Mouse (Mus musculus): ENCODE measurements around the gene Ptpra. TPM values are rescaled to one million over a fixed set of nuclear protein-coding genes. Genes with fewer than 3 reads are reported as not detected.

The Ptpra gene
- polyA plus RNA-seq, 1 experiment from 2014 or later, result 104 TPM

DNA sequence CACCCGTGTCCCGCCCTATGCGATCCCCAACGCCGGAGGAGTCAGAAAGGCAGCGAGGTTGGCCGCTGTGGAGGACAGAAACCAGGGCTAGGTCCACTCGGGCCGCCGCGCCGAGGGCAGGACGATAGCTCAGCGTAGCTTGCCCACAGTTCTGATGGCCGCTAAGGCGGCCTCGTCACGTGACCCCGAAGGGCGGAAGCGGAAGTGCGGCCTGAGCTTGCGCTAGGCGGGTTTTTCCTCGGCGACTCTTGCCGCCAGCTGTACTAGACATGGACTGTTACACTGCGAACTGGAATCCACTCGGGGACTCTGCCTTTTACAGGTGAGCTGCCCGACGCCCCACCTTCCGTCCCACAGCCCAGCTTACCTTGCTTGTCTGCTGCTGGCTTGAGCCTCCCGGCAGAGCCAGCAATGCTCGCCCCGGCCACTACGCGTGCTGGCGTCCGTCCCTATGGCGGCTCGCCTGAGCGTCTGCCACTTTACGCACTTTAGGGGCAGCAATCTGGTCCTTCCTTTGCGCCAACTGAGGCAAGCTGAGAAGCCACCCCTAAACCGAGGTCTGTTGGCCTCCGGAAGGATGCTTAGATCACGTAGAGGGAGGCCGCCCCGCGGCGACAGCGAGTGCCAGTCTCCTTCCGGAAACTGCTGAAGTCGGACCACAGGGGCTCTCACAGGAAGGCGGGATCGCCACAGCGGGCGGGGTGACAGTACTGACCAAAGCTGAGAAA is 25.8 kb upstream of the Ptpra start, which contains the start of the genes Vps16 and Pced1a:
TSS of gene Vps16 (plus strand) at position 214 of the 728 bp plus-strand sequence.
TSS of gene Pced1a (minus strand) at position 576 of the 728 bp plus-strand sequence.
- peaks cover 15% of the 10 kb centered on the region for H3K36me3 ChIP-seq
- no peaks in the 10 kb centered on the region for H3K9me3 ChIP-seq
- H3K27me3 ChIP-seq, result no peaks in the 10 kb centered on the region
- peak within 1 kb of the TSS; percentile 90 for H3K9ac ChIP-seq
- under 1% methylated on average over 58 of the region's 58 CpGs for WGBS
- H3K4me2 ChIP-seq (replicated peaks), result peak within 1 kb of the TSS; percentile 84
- H3K4me1 ChIP-seq, result peaks cover 30% of the 10 kb centered on the region
- ATAC-seq (ENCODE audit: low FRiP score, low read depth), result peak; percentile 93
- peak within 1 kb of the TSS; percentile 93 for H3K27ac ChIP-seq
- H3K4me3 ChIP-seq, result peak within 1 kb of the TSS; percentile 89

DNA sequence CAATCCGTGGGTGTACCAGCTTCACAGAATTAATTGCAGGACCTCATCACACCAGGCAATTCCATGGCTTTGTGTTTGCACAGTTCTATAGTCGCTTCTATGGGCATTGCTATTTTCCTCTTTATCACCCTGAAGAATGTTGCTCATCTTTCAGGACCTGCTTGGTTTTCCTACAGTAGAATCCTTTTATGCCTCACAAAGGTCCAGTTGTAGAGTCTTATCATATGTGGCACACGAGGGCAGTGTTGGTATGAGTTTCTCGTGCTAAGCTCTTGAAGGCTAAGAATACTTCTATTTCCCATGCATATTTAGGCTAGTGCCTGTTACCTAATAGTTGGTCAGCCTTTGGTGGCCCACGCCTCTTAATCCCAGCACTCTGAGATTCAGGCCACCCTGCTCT is 25.0 kb upstream of the Ptpra start:
- Histone ChIP-seq H3K9ac (peak overlapping the region; percentile 90), H3K4me2 (replicated peaks) (peak overlapping the region; percentile 84), H3K4me1 (peaks cover 30% of the 10 kb centered on the region), H3K4me3 (peak overlapping the region; percentile 89), H3K9me3 (no peaks in the 10 kb centered on the region), H3K36me3 (peaks cover 9% of the 10 kb centered on the region; the same call in 1 of the 2 replicates), H3K27me3 (no peaks in the 10 kb centered on the region), H3K27ac (peak overlapping the region; percentile 93; the same call in 1 of the 2 replicates)
- ATAC-seq (ENCODE audit: low FRiP score, low read depth), result no peak
- 48% methylated on average over 5 of the region's 5 CpGs for WGBS

- no peak overlapping the region for H3K4me3 ChIP-seq
- no peaks in the 10 kb centered on the region for H3K27me3 ChIP-seq
- no peaks in the 10 kb centered on the region for H3K9me3 ChIP-seq
- ATAC-seq (ENCODE audit: low FRiP score, low read depth), result no peak
- no peak overlapping the region for H3K27ac ChIP-seq
- peaks cover 7% of the 10 kb centered on the region for H3K4me1 ChIP-seq
- H3K4me2 ChIP-seq (replicated peaks), result no peak overlapping the region
- WGBS, result 73% methylated on average over 2 of the region's 2 CpGs
- H3K9ac ChIP-seq, result no peak overlapping the region
- H3K36me3 ChIP-seq, result peaks cover 13% of the 10 kb centered on the region
These were observed 20.2 kb upstream of the Ptpra start for GRCm38 (mm10) chr2:130429851-130430250.

DNA sequence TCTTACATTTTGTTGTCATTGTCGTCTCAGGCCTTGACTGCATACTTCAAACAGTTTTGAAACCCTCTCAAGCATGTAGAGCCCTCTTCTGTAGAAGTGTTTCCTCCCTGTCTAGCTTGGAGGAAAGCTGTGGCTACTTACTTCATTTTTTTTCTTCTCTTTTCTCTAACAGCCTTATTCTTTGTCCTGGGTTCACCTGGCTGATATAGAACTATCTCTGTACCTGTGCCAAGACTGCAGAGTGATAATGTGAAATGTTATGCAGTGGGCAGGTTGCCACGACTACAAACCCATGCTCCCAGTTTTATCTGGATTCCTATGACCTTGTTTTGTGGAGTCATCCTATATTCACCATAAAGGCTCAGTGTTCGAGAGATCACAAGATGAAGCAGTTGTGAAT is 19.6 kb upstream of the Ptpra start:
- H3K4me1 ChIP-seq, result peaks cover under 1% of the 10 kb centered on the region; the same call in 1 of the 2 replicates
- H3K4me2 ChIP-seq (replicated peaks), result no peak overlapping the region
- WGBS, result 83% methylated on average over 3 of the region's 3 CpGs
- no peak overlapping the region for H3K9ac ChIP-seq
- H3K9me3 ChIP-seq, result no peaks in the 10 kb centered on the region
- no peak for ATAC-seq (ENCODE audit: low FRiP score, low read depth)
- H3K27ac ChIP-seq, result no peak overlapping the region
- H3K27me3 ChIP-seq, result no peaks in the 10 kb centered on the region
- no peak overlapping the region for H3K4me3 ChIP-seq
- H3K36me3 ChIP-seq, result peaks cover 13% of the 10 kb centered on the region

DNA sequence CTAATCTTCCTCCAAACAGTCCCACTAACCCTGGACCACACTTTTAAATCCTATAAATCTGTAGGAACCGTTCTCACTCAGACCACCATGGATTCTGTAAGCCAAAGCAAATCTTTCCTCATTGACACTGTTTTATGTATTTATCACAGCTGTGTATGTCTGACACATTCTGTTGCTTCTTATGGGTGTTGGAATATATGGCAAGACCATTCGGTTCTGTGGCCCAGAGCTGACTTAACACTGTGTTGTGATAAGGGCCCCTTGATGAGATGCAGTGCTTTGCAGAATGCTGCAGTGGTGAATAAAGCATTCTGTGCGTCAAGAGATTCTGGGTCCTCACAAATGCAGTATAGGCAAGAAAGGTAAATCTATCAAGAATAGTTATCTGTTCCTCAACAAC is 17.9 kb upstream of the Ptpra start:
- Histone ChIP-seq H3K27me3 (no peaks in the 10 kb centered on the region), H3K4me1 (no peaks in the 10 kb centered on the region), H3K4me2 (replicated peaks) (no peak overlapping the region), H3K9ac (no peak overlapping the region), H3K36me3 (peaks cover 13% of the 10 kb centered on the region), H3K4me3 (no peak overlapping the region), H3K27ac (no peak overlapping the region), H3K9me3 (no peaks in the 10 kb centered on the region)
- no peak for ATAC-seq (ENCODE audit: low FRiP score, low read depth)
- WGBS, result 83% methylated on average over 3 of the region's 3 CpGs

- WGBS, result 24% methylated on average over 4 of the region's 4 CpGs
- H3K27ac ChIP-seq, result no peak overlapping the region
- no peaks in the 10 kb centered on the region for H3K4me1 ChIP-seq
- no peak overlapping the region for H3K4me3 ChIP-seq
- no peaks in the 10 kb centered on the region for H3K27me3 ChIP-seq
- no peak overlapping the region for H3K4me2 ChIP-seq (replicated peaks)
- ATAC-seq (ENCODE audit: low FRiP score, low read depth), result no peak
- H3K9ac ChIP-seq, result no peak overlapping the region
- peaks cover 23% of the 10 kb centered on the region for H3K36me3 ChIP-seq
- H3K9me3 ChIP-seq, result no peaks in the 10 kb centered on the region
These were observed 16.9 kb upstream of the Ptpra start for GRCm38 (mm10) chr2:130433152-130433551.

GRCm38 (mm10) chr2:130436769-130437168 is 13.3 kb upstream of the Ptpra start:
- no peak for ATAC-seq (ENCODE audit: low FRiP score, low read depth)
- H3K4me2 ChIP-seq (replicated peaks), result no peak overlapping the region
- 86% methylated on average over 1 of the region's 1 CpGs for WGBS
- H3K27me3 ChIP-seq, result no peaks in the 10 kb centered on the region
- no peak overlapping the region for H3K4me3 ChIP-seq
- H3K27ac ChIP-seq, result no peak overlapping the region
- no peaks in the 10 kb centered on the region for H3K9me3 ChIP-seq
- peaks cover 51% of the 10 kb centered on the region for H3K36me3 ChIP-seq
- H3K9ac ChIP-seq, result no peak overlapping the region
- no peaks in the 10 kb centered on the region for H3K4me1 ChIP-seq

DNA sequence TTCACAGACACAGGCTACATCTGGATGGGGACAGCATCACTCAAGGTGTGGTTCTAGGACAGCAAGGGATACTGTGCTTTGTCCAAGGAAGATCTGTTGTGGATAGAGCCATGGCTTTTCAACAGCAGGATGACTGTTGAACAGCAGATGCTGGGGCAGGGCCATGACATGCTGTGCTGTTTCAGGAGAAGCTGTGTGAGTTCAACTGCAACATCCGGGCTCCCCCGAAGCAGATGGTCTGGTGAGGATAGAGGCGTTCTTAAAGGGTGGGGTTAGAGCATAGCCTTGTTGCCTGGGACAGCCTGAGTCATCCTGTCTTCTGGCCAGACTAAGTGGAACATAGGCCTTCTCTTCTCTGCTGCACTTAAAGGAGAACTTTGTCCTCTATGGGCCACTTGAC is 11.2 kb upstream of the Ptpra start:
- no peaks in the 10 kb centered on the region for H3K27me3 ChIP-seq
- WGBS, result 91% methylated on average over 3 of the region's 3 CpGs
- no peaks in the 10 kb centered on the region for H3K4me1 ChIP-seq
- no peak overlapping the region for H3K4me3 ChIP-seq
- no peak overlapping the region for H3K9ac ChIP-seq
- no peak overlapping the region for H3K4me2 ChIP-seq (replicated peaks)
- no peak for ATAC-seq (ENCODE audit: low FRiP score, low read depth)
- H3K9me3 ChIP-seq, result no peaks in the 10 kb centered on the region
- H3K36me3 ChIP-seq, result peaks cover 67% of the 10 kb centered on the region
- no peak overlapping the region for H3K27ac ChIP-seq

- peaks cover 77% of the 10 kb centered on the region for H3K36me3 ChIP-seq
- 91% methylated on average over 4 of the region's 4 CpGs for WGBS
- H3K27ac ChIP-seq, result no peak overlapping the region
- no peak overlapping the region for H3K4me3 ChIP-seq
- no peak overlapping the region for H3K9ac ChIP-seq
- no peaks in the 10 kb centered on the region for H3K9me3 ChIP-seq
- H3K27me3 ChIP-seq, result no peaks in the 10 kb centered on the region
- H3K4me1 ChIP-seq, result no peaks in the 10 kb centered on the region
- no peak for ATAC-seq (ENCODE audit: low FRiP score, low read depth)
- H3K4me2 ChIP-seq (replicated peaks), result no peak overlapping the region
These were observed 10.1 kb upstream of the Ptpra start for GRCm38 (mm10) chr2:130439840-130440480.

- WGBS, result 89% methylated on average over 10 of the region's 10 CpGs
- peaks cover 80% of the 10 kb centered on the region for H3K36me3 ChIP-seq
- no peaks in the 10 kb centered on the region for H3K9me3 ChIP-seq
These were observed 7.9 kb upstream of the Ptpra start for GRCm38 (mm10) chr2:130442162-130442561.

GRCm38 (mm10) chr2:130448449-130448848 is 1.6 kb upstream of the Ptpra start:
- H3K4me3 ChIP-seq, result no peak overlapping the region
- H3K27ac ChIP-seq, result no peak overlapping the region
- no peak for ATAC-seq (ENCODE audit: low FRiP score, low read depth)
- H3K9ac ChIP-seq, result no peak overlapping the region
- H3K4me1 ChIP-seq, result peaks cover 26% of the 10 kb centered on the region
- H3K4me2 ChIP-seq (replicated peaks), result no peak overlapping the region
- no peaks in the 10 kb centered on the region for H3K9me3 ChIP-seq
- H3K27me3 ChIP-seq, result peaks cover 12% of the 10 kb centered on the region
- peaks cover 17% of the 10 kb centered on the region for H3K36me3 ChIP-seq

More at GRCm38 (mm10) chr2:130442162-130442561, 7.9 kb upstream of the Ptpra start:
- no peak for ATAC-seq (ENCODE audit: low FRiP score, low read depth)
- Histone ChIP-seq H3K4me1 (no peaks in the 10 kb centered on the region), H3K27ac (no peak overlapping the region), H3K4me3 (no peak overlapping the region), H3K27me3 (no peaks in the 10 kb centered on the region), H3K4me2 (replicated peaks) (no peak overlapping the region), H3K9ac (no peak overlapping the region)

DNA sequence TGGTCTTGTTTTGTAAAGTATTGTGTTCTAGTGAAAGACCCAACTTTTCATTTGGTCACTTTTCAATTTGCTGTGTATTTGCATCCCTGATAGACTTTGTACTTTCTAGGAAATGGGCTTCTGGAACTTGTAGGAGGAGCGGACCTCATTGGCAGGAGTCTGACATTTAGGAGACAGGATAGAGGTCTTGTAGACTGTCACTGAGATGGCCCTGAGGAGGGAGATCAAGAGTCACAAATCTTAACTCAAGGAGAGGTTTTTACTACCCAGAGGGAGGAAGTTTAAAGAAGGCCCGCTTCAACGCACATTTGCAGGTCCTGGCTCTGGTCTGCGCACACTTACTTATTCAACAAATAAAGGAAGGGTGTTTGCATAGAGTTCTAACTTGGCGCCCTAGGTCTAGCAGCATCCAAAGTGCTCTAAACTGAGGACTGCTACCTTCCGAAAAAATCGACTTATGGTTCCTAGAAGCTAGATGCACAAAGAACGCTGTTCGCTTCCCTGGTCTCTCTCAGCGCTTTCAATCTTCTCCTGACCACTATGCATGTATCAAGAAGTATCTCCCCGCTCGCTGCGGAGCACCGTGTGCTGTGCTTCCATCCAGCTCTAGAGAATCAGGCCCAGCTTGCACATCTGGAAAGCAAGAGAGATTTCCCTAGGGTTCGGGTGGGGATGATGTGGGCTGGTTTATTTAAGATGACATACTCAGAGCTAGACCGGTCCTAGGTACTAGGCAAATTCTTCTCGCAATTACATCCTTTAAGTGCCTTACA is 871 bp upstream of the Ptpra start:
- Histone ChIP-seq H3K4me1 (peaks cover 29% of the 10 kb centered on the region), H3K9ac (peak overlapping the region; percentile 92), H3K4me3 (peak overlapping the region; percentile 87), H3K36me3 (peaks cover 10% of the 10 kb centered on the region), H3K4me2 (replicated peaks) (peak overlapping the region; percentile 78), H3K9me3 (no peaks in the 10 kb centered on the region), H3K27ac (no peak overlapping the region), H3K27me3 (peaks cover 12% of the 10 kb centered on the region)
- WGBS, result 7% methylated on average over 17 of the region's 17 CpGs
- peak; percentile 24 for ATAC-seq (ENCODE audit: low FRiP score, low read depth)
